Mouse (Mus musculus): ENCODE results near the gene Cdrt4. TPM values are rescaled to one million over a fixed set of nuclear protein-coding genes. Genes with fewer than 3 reads are reported as not detected.

Gene Cdrt4
- polyA plus RNA-seq, 1 experiment from 2014 or later: not detected

GRCm38 (mm10) chr11:63025476-63025875 is 74.5 kb downstream of the Cdrt4 start:
- WGBS: 91% methylated on average over 6 of the region's 6 CpGs
- H3K27ac ChIP-seq (replicated peaks): no peak overlapping the region
- no peaks in the 10 kb centered on the region for H3K9me3 ChIP-seq
- no peak overlapping the region for H3K4me2 ChIP-seq
- H3K4me1 ChIP-seq (replicated peaks): peaks cover 8% of the 10 kb centered on the region; the same call in 1 of the 2 replicates
- no peak for ATAC-seq (ENCODE audit: low read depth)
- H3K4me3 ChIP-seq: no peak overlapping the region
- H3K36me3 ChIP-seq: no peaks in the 10 kb centered on the region
- no peak overlapping the region for H3K9ac ChIP-seq
- no peaks in the 10 kb centered on the region for H3K27me3 ChIP-seq

DNA sequence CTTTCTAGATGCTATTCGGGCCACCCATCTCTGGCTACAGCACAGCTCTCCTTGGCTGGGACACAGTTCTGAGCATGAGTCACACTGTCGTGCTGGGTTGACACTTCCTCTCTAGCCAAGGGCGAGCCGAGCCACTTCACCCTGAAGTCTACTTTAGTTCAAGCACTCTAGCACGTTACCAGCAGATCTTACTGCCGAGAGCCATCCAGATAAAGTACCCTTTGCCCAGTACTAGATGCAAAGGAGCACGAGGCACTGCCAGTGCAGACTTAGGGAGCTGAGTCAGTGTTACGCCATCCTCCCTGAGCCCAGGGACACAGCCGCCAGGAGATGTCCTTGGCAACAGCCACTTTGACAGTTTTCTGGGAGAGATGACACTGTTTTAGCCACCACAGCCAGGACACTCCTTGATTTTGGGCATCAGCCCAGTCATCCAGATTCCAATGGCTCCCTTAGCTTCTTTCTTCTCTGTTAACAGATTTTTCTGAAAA is 75.7 kb downstream of the Cdrt4 start:
- Histone ChIP-seq H3K4me3 (no peak overlapping the region), H3K4me2 (no peak overlapping the region), H3K27ac (replicated peaks) (no peak overlapping the region), H3K9me3 (no peaks in the 10 kb centered on the region), H3K4me1 (replicated peaks) (no peaks in the 10 kb centered on the region), H3K27me3 (no peaks in the 10 kb centered on the region), H3K36me3 (no peaks in the 10 kb centered on the region), H3K9ac (no peak overlapping the region)
- WGBS: 86% methylated on average over 9 of the region's 9 CpGs
- no peak for ATAC-seq (ENCODE audit: low read depth)

DNA sequence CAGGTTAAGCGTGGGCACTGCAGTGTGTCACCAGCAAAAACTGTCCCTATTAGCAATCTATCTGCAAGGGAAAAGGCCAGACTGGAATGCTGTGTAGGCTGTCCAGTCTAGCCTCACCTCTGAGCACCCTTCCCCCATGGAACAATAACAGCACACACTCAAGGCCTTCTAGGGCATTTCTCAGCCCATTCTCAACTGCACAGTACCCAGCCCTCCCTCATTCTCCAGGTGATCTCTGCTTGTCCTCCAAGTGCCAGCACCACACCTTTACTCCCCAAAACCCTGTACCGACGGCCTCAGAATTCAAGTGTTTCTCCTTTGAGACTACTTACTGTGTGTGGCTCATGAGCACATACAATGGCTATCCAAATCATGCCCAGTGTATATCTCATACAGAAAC is 77.1 kb downstream of the Cdrt4 start:
- Histone ChIP-seq H3K4me3 (no peak overlapping the region), H3K9ac (no peak overlapping the region), H3K4me2 (no peak overlapping the region), H3K36me3 (no peaks in the 10 kb centered on the region; the same call in 1 of the 2 replicates), H3K27ac (replicated peaks) (no peak overlapping the region), H3K27me3 (no peaks in the 10 kb centered on the region), H3K9me3 (no peaks in the 10 kb centered on the region), H3K4me1 (replicated peaks) (no peaks in the 10 kb centered on the region)
- ATAC-seq (ENCODE audit: low read depth): no peak
- 93% methylated on average over 3 of the region's 3 CpGs for WGBS

- ATAC-seq (ENCODE audit: low read depth): no peak
These were observed 78.2 kb downstream of the Cdrt4 start for GRCm38 (mm10) chr11:63029148-63029714.

DNA sequence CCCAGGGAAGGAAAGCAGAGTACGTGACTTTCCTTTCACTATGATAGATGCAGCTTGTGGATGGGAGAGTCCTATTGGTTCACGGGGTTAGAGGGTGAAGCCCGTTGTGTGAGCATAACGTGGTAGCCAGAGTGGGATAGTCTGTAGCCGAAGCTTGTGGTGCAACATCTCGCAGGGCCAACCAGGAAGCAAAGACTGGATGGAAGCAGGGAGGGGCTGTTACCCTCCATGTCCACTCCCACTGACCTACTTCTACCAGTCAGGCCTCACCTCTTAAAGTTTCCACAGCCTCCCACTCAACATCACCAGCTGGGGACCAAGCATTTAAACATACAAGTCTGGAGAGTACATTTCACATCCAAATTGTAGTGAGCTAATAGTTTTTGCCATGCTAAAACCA is 78.7 kb downstream of the Cdrt4 start:
- 92% methylated on average over 6 of the region's 6 CpGs for WGBS
- Histone ChIP-seq H3K27me3 (no peaks in the 10 kb centered on the region), H3K4me2 (no peak overlapping the region), H3K9ac (no peak overlapping the region), H3K9me3 (no peaks in the 10 kb centered on the region), H3K27ac (replicated peaks) (no peak overlapping the region), H3K36me3 (no peaks in the 10 kb centered on the region; the same call in 1 of the 2 replicates), H3K4me1 (replicated peaks) (no peaks in the 10 kb centered on the region), H3K4me3 (no peak overlapping the region)
- no peak for ATAC-seq (ENCODE audit: low read depth)

More at GRCm38 (mm10) chr11:63029148-63029714, 78.2 kb downstream of the Cdrt4 start:
- Histone ChIP-seq H3K27me3 (no peaks in the 10 kb centered on the region), H3K9me3 (no peaks in the 10 kb centered on the region), H3K4me1 (replicated peaks) (no peaks in the 10 kb centered on the region), H3K27ac (replicated peaks) (no peak overlapping the region), H3K36me3 (no peaks in the 10 kb centered on the region; the same call in 1 of the 2 replicates), H3K4me2 (no peak overlapping the region), H3K4me3 (no peak overlapping the region), H3K9ac (no peak overlapping the region)
- WGBS: 67% methylated on average over 4 of the region's 4 CpGs

GRCm38 (mm10) chr11:63035420-63036211 is 84.6 kb downstream of the Cdrt4 start:
- no peak overlapping the region for H3K9ac ChIP-seq
- H3K4me1 ChIP-seq (replicated peaks): peaks cover 10% of the 10 kb centered on the region; the same call in 1 of the 2 replicates
- H3K4me3 ChIP-seq: no peak overlapping the region
- no peak overlapping the region for H3K4me2 ChIP-seq
- H3K27ac ChIP-seq (replicated peaks): no peak overlapping the region
- H3K27me3 ChIP-seq: no peaks in the 10 kb centered on the region
- ATAC-seq (ENCODE audit: low read depth): no peak
- H3K36me3 ChIP-seq: no peaks in the 10 kb centered on the region; the same call in 1 of the 2 replicates
- WGBS: 72% methylated on average over 11 of the region's 11 CpGs
- no peaks in the 10 kb centered on the region for H3K9me3 ChIP-seq

- H3K4me1 ChIP-seq (replicated peaks): peaks cover 11% of the 10 kb centered on the region; the same call in 1 of the 2 replicates
- no peak overlapping the region for H3K4me2 ChIP-seq
- ATAC-seq (ENCODE audit: low read depth): no peak
- no peaks in the 10 kb centered on the region for H3K27me3 ChIP-seq
- H3K27ac ChIP-seq (replicated peaks): 0 out of 2 replicates have a peak overlapping the region, but pooled peaks have one; percentile 20
- no peak overlapping the region for H3K9ac ChIP-seq
- 14% methylated on average over 12 of the region's 12 CpGs for WGBS
- H3K36me3 ChIP-seq: no peaks in the 10 kb centered on the region
- no peak overlapping the region for H3K4me3 ChIP-seq
- no peaks in the 10 kb centered on the region for H3K9me3 ChIP-seq
These were observed 89.1 kb downstream of the Cdrt4 start for GRCm38 (mm10) chr11:63040002-63040661.

Other genes starting within 250 kb of the Cdrt4 start
- 18.7 and 18.9 TPM in 2 replicates for gene Zfp287, start 219.3 kb upstream of the Cdrt4 start, polyA plus RNA-seq (2015; fragmentation: Nextera tagmentation; extraction: Ambion mirVana)
- gene Gm10428, start 198.1 kb upstream of the Cdrt4 start, polyA plus RNA-seq (2015; fragmentation: Nextera tagmentation; extraction: Ambion mirVana): not detected in 2 replicates
- gene Zfp286, start 161.7 kb upstream of the Cdrt4 start, polyA plus RNA-seq (2015; fragmentation: Nextera tagmentation; extraction: Ambion mirVana): 30.2 and 34.5 TPM in 2 replicates
- gene Trim16, start 131.0 kb upstream of the Cdrt4 start, polyA plus RNA-seq (2015; fragmentation: Nextera tagmentation; extraction: Ambion mirVana): 9.6 and 10.2 TPM in 2 replicates
- gene Fbxw10, start 104.1 kb upstream of the Cdrt4 start, polyA plus RNA-seq (2015; fragmentation: Nextera tagmentation; extraction: Ambion mirVana): 0.39 and 0.52 TPM in 2 replicates
- gene Tvp23b, start 71.7 kb upstream of the Cdrt4 start, polyA plus RNA-seq (2015; fragmentation: Nextera tagmentation; extraction: Ambion mirVana): 46.9 and 58.4 TPM in 2 replicates
- not detected in 2 replicates for gene Tekt3, start 110.5 kb downstream of the Cdrt4 start, polyA plus RNA-seq (2015; fragmentation: Nextera tagmentation; extraction: Ambion mirVana)
- 45.2 and 52.4 TPM in 2 replicates for gene Pmp22, start 177.8 kb downstream of the Cdrt4 start, polyA plus RNA-seq (2015; fragmentation: Nextera tagmentation; extraction: Ambion mirVana)

All from neural tube, embryonic 13.5 days (tissue).